Mouse (Mus musculus) lung, postnatal 0 days (tissue): Measurements from ENCODE around the gene Srrm3. TPM values are rescaled to one million over a fixed set of nuclear protein-coding genes. Genes with fewer than 3 reads are reported as not detected.

Experiments used
- ATAC-seq: fragments of 200-750 bp; cut with Nextera tagmentation; 2 replicates; pipeline ENCODE4 v1.8.0; 2017; ENCODE audit warnings: moderate library complexity
- DNase-seq: peaks from one replicate; pipeline ENCODE4 v3.0.0-alpha.2; 2016; ENCODE audit warnings: low spot score
- H3K27ac ChIP-seq: fragments of 300-500 bp; sonication (generic); 2 replicates; pipeline ENCODE4 v1.5.1; 2014; ENCODE audit warnings: antibody characterized with exemption, mild to moderate bottlenecking, low read length, mixed read lengths
- H3K27me3 ChIP-seq: fragments of 300-500 bp; sonication (generic); replicated peaks from 2 replicates; pipeline ENCODE4 v1.6.1; 2014; ENCODE audit warnings: low read length, mixed read lengths; ENCODE audit not compliant: insufficient read depth
- H3K36me3 ChIP-seq: fragments of 300-500 bp; sonication (generic); 2 replicates; pipeline ENCODE4 v1.6.1; 2014; ENCODE audit warnings: low read length, mixed read lengths; ENCODE audit not compliant: insufficient read depth
- H3K4me1 ChIP-seq: fragments of 300-500 bp; sonication (generic); 2 replicates; pipeline ENCODE4 v1.6.1; 2014; ENCODE audit warnings: antibody characterized with exemption, low read depth, low read length, mixed read lengths; ENCODE audit not compliant: insufficient read depth
- H3K4me2 ChIP-seq: fragments of 300-500 bp; sonication (generic); replicated peaks from 2 replicates; pipeline ENCODE4 v1.6.1; 2014; ENCODE audit warnings: low read depth, mild to moderate bottlenecking, low read length, moderate library complexity, mixed read lengths
- H3K4me3 ChIP-seq: fragments of 300-500 bp; sonication (generic); 2 replicates; pipeline ENCODE4 v1.5.1; 2014; ENCODE audit warnings: low read depth, low read length
- H3K9ac ChIP-seq: fragments of 300-500 bp; sonication (generic); replicated peaks from 2 replicates; pipeline ENCODE4 v1.6.1; 2014; ENCODE audit warnings: low read depth, mild to moderate bottlenecking
- H3K9me3 ChIP-seq: fragments of 300-500 bp; sonication (generic); 2 replicates; pipeline ENCODE4 v1.6.1; 2016; ENCODE audit warnings: low read length, mixed read lengths
- CTCF ChIP-seq: IDR thresholded peaks from 2 replicates; pipeline ENCODE4 v1.5.1; 2016; ENCODE audit warnings: antibody characterized with exemption, mild to moderate bottlenecking
- EP300 ChIP-seq: IDR thresholded peaks from 2 replicates; pipeline ENCODE4 v1.6.1; 2016; ENCODE audit warnings: antibody characterized with exemption, mild to moderate bottlenecking, control low read depth
- WGBS: fragments of 180-500 bp; shearing (Covaris S2); extraction: QIAGEN DNeasy Blood & Tissue Kit; methylation state at CpG from one replicate; pipeline ENCODE4 v1.1.7; 2014; 5-methylcytosine and 5-hydroxymethylcytosine counted together
- polyA plus RNA-seq: library from polyadenylated mRNA; unstranded; fragments of >200 nt; fragmentation: Nextera tagmentation; extraction: Ambion mirVana; gene quantifications from 2 replicates; pipeline ENCODE4 v1.2.1, GENCODE M21; 2015

Gene Srrm3
- polyA plus RNA-seq, 1 experiment from 2014 or later, result not detected

GRCm38 (mm10) chr5:135903058-135903457 lies 96.4 kb downstream of the Srrm3 start:
- Histone ChIP-seq H3K4me1 (peaks cover 7% of the 10 kb centered on the region), H3K9ac (0 out of 2 replicates have a peak overlapping the region, but pooled peaks have one; percentile 9), H3K4me3 (0 out of 2 replicates have a peak overlapping the region, but pooled peaks have one; percentile 18), H3K4me2 (peak overlapping the region; percentile 51), H3K27me3 (no peaks in the 10 kb centered on the region), H3K9me3 (no peaks in the 10 kb centered on the region), H3K27ac (no peak overlapping the region), H3K36me3 (no peaks in the 10 kb centered on the region)
- ATAC-seq, result no peak
- WGBS, result 30% methylated on average over 7 of the region's 7 CpGs
- TF ChIP-seq CTCF (no peak), EP300 (no peak)
- DNase-seq, result no peak

GRCm38 (mm10) chr5:135903551-135904151 lies 97.0 kb downstream of the Srrm3 start:
- H3K9ac ChIP-seq, result 0 out of 2 replicates have a peak overlapping the region, but pooled peaks have one; percentile 9
- WGBS, result 3% methylated on average over 30 of the region's 30 CpGs
- peak; percentile 94 for DNase-seq
- ATAC-seq, result peak; percentile 89
- H3K9me3 ChIP-seq, result no peaks in the 10 kb centered on the region
- no peaks in the 10 kb centered on the region for H3K36me3 ChIP-seq
- peak overlapping the region; percentile 18 for H3K4me3 ChIP-seq
- peak; percentile 97 for TF ChIP-seq CTCF
- TF ChIP-seq EP300, result no peak
- peaks cover 7% of the 10 kb centered on the region for H3K4me1 ChIP-seq
- H3K27me3 ChIP-seq, result no peaks in the 10 kb centered on the region
- H3K27ac ChIP-seq, result peak overlapping the region; percentile 28; the same call in 1 of the 2 replicates
- H3K4me2 ChIP-seq, result peak overlapping the region; percentile 51

DNA sequence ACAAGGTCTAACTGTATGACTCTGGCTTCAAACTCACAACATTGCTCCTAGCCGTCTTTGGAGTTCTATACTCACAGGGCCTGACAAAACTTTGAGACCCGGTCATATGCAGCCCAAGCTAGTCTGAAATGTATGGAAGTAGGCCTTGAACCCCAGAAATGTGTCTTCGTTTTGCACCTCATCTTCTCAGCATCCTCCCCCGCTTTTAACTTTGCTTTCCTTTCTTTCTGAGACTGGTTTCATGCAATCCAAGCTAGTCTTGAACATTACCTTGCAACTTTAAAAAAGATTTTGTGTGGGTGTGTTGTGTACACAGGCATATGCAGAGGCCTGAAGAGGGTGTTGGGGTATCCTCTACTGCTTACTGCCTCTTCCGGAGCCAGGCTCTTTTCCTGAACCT lies 97.6 kb downstream of the Srrm3 start:
- H3K4me1 ChIP-seq, result peaks cover 7% of the 10 kb centered on the region

GRCm38 (mm10) chr5:135905320-135906225 lies 98.9 kb downstream of the Srrm3 start:
- Histone ChIP-seq H3K9me3 (no peaks in the 10 kb centered on the region), H3K36me3 (0 out of 2 replicates have a peak, but pooled peaks cover 3% of the 10 kb centered on the region), H3K4me2 (no peak overlapping the region), H3K27me3 (no peaks in the 10 kb centered on the region), H3K4me3 (no peak overlapping the region), H3K9ac (no peak overlapping the region), H3K27ac (peak overlapping the region; percentile 84), H3K4me1 (peaks cover 7% of the 10 kb centered on the region)
- 29% methylated on average over 8 of the region's 8 CpGs for WGBS
- TF ChIP-seq EP300 (no peak), CTCF (no peak)
- peak; percentile 26 for ATAC-seq
- DNase-seq, result peak; percentile 86

More for the DNA sequence above, 97.6 kb downstream of the Srrm3 start:
- Histone ChIP-seq H3K36me3 (no peaks in the 10 kb centered on the region), H3K9ac (no peak overlapping the region), H3K9me3 (no peaks in the 10 kb centered on the region), H3K4me3 (no peak overlapping the region), H3K27ac (peak overlapping the region; percentile 6; the same call in 1 of the 2 replicates), H3K27me3 (no peaks in the 10 kb centered on the region), H3K4me2 (0 out of 2 replicates have a peak overlapping the region, but pooled peaks have one; percentile 51)
- no peak for TF ChIP-seq EP300
- 59% methylated on average over 5 of the region's 5 CpGs for WGBS
- DNase-seq, result no peak
- no peak for ATAC-seq

GRCm38 (mm10) chr5:135906846-135907245 lies 100.2 kb downstream of the Srrm3 start:
- H3K4me2 ChIP-seq, result no peak overlapping the region
- H3K4me3 ChIP-seq, result no peak overlapping the region
- ATAC-seq (peak; percentile 47), DNase-seq (peak; percentile 93)
- H3K4me1 ChIP-seq, result peaks cover 7% of the 10 kb centered on the region
- H3K27me3 ChIP-seq, result no peaks in the 10 kb centered on the region
- TF ChIP-seq EP300 (peak; percentile 83), CTCF (no peak)
- WGBS, result 33% methylated on average over 4 of the region's 4 CpGs
- peaks cover 10% of the 10 kb centered on the region for H3K36me3 ChIP-seq
- peak overlapping the region; percentile 82 for H3K27ac ChIP-seq
- no peak overlapping the region for H3K9ac ChIP-seq
- H3K9me3 ChIP-seq, result no peaks in the 10 kb centered on the region

- Histone ChIP-seq H3K4me2 (no peak overlapping the region), H3K27ac (peak overlapping the region; percentile 82), H3K4me1 (peaks cover 7% of the 10 kb centered on the region), H3K27me3 (no peaks in the 10 kb centered on the region), H3K4me3 (no peak overlapping the region), H3K9ac (no peak overlapping the region), H3K9me3 (no peaks in the 10 kb centered on the region), H3K36me3 (peaks cover 10% of the 10 kb centered on the region)
- 49% methylated on average over 13 of the region's 13 CpGs for WGBS
- TF ChIP-seq CTCF, result no peak
- no peak for TF ChIP-seq EP300
- ATAC-seq (peak; percentile 54), DNase-seq (peak; percentile 87)
Observed at GRCm38 (mm10) chr5:135907256-135907655, 100.6 kb downstream of the Srrm3 start.
